13 mouse cellular contexts compared by ENCODE assay signal in genomic region chr19:53449137-53449783, GRCm38 (mm10). TPM values are rescaled to one million over a fixed set of nuclear protein-coding genes. Genes with fewer than 3 reads are reported as not detected.
DNase-seq lines count a peak whose midpoint lies in the region; ATAC-seq and TF ChIP-seq lines count a peak whose summit lies in the region.
"Had no signal": no experiment of that assay in that cellular context is flagged by ENCODE, and none has a peak within 500 bp of the region (broad histone marks: within the 10 kb centered on the region; RNA-seq: fewer than 3 reads in every experiment).

No protein-coding gene starts in this region.

- no peak for TF ChIP-seq EP300 in stomach, postnatal 0 days (optimal IDR thresholded peaks at IDR 0.05)

- no peaks in the 10 kb centered on the region for H3K9me3 ChIP-seq in ES-E14 (ENCODE audit: control insufficient read depth, insufficient read depth, low read depth, low read length)
- H3K9me3 ChIP-seq in intestine, embryonic 15.5 days = no peaks in the 10 kb centered on the region
- no peaks in the 10 kb centered on the region for H3K9me3 ChIP-seq in stomach, postnatal 0 days (ENCODE audit: control insufficient read depth, low read length)
- H3K9me3 ChIP-seq: heart, embryonic 13.5 days; midbrain, embryonic 13.5 days had no signal

- H3K27ac ChIP-seq in ES-E14 (ENCODE audit: insufficient read depth, low read depth, low read length, poor library complexity, severe bottlenecking) = peak overlapping the region; percentile 90
- H3K27ac ChIP-seq in intestine, embryonic 15.5 days = 0 out of 2 replicates have a peak overlapping the region, but pooled peaks have one; percentile 32
- H3K27ac ChIP-seq in stomach, postnatal 0 days (replicated peaks) = peak overlapping the region; percentile 84
- no peak overlapping the region for H3K27ac ChIP-seq in thymus, adult 2 months (ENCODE audit: control insufficient read depth, insufficient read depth, low read length)
- H3K27ac ChIP-seq: heart, embryonic 13.5 days; midbrain, embryonic 13.5 days had no signal

- no peak overlapping the region for H3K4me3 ChIP-seq in ES-E14 (ENCODE audit: insufficient read depth in 1 of 2, low read depth in 1 of 2, low read length in 2 of 2, poor library complexity in 1 of 2, severe bottlenecking in 1 of 2)
- no peak overlapping the region for H3K4me3 ChIP-seq in intestine, embryonic 15.5 days (replicated peaks)
- H3K4me3 ChIP-seq in stomach, postnatal 0 days (ENCODE audit: low read depth, low read length) = no peak overlapping the region
- H3K4me3 ChIP-seq in thymus, adult 2 months (ENCODE audit: control insufficient read depth, insufficient read depth, low read length) = no peak overlapping the region
- H3K4me3 ChIP-seq: erythroblast, embryonic 14.5 days; heart, embryonic 13.5 days; midbrain, embryonic 13.5 days had no signal

- H3K4me2 ChIP-seq in intestine, embryonic 15.5 days (replicated peaks) = no peak overlapping the region
- no peak overlapping the region for H3K4me2 ChIP-seq in stomach, postnatal 0 days (replicated peaks; ENCODE audit: low read depth)
- H3K4me2 ChIP-seq: heart, embryonic 13.5 days; midbrain, embryonic 13.5 days had no signal

- peaks cover 5 to 13% of the 10 kb centered on the region in 2 experiments; a peak in 3 of 4 replicates for H3K4me1 ChIP-seq in ES-E14 (ENCODE audit: control insufficient read depth in 2 of 2, insufficient read depth in 2 of 2, low read length in 2 of 2, poor library complexity in 1 of 2)
- peaks cover 50% of the 10 kb centered on the region for H3K4me1 ChIP-seq in intestine, embryonic 15.5 days (replicated peaks)
- peaks cover 13% of the 10 kb centered on the region for H3K4me1 ChIP-seq in stomach, postnatal 0 days (replicated peaks; ENCODE audit: control insufficient read depth, insufficient read depth)
- peaks cover 43% of the 10 kb centered on the region for H3K4me1 ChIP-seq in thymus, adult 2 months (replicated peaks; ENCODE audit: control insufficient read depth, insufficient read depth, low read length)

- no peak for TF ChIP-seq CTCF in stomach, postnatal 0 days (IDR thresholded peaks at IDR 0.05; ENCODE audit: low read depth)
- no peak for TF ChIP-seq CTCF in thymus, adult 2 months (IDR thresholded peaks at IDR 0.05; ENCODE audit: borderline replicate concordance, control insufficient read depth, extremely low read depth, insufficient read depth, low read length, poor library complexity)

- no peaks in the 10 kb centered on the region for H3K27me3 ChIP-seq in intestine, embryonic 15.5 days (replicated peaks)
- H3K27me3 ChIP-seq in stomach, postnatal 0 days (ENCODE audit: control insufficient read depth, insufficient read depth, low read length) = no peaks in the 10 kb centered on the region
- H3K27me3 ChIP-seq in thymus, adult 2 months (ENCODE audit: control insufficient read depth, insufficient read depth, low read length) = no peaks in the 10 kb centered on the region
- H3K27me3 ChIP-seq: midbrain, embryonic 13.5 days had no signal

- ATAC-seq in intestine, embryonic 15.5 days = peak; percentile 79
- ATAC-seq in stomach, postnatal 0 days (ENCODE audit: low FRiP score, low TSS enrichment) = peak; percentile 84
- ATAC-seq: inflammation-experienced regulatory T-cells, adult 6 months; midbrain, embryonic 13.5 days had no signal

- no peak for TF ChIP-seq POLR2A in thymus, adult 2 months (IDR thresholded peaks at IDR 0.05; ENCODE audit: control insufficient read depth, extremely low read depth, insufficient read depth, low read length, poor library complexity)

- peaks cover 3% of the 10 kb centered on the region; the same call in 1 of the 2 replicates for H3K36me3 ChIP-seq in ES-E14 (ENCODE audit: control insufficient read depth, insufficient read depth, low read length, poor library complexity, severe bottlenecking)
- H3K36me3 ChIP-seq in intestine, embryonic 15.5 days = no peaks in the 10 kb centered on the region
- no peaks in the 10 kb centered on the region for H3K36me3 ChIP-seq in stomach, postnatal 0 days (ENCODE audit: control insufficient read depth, insufficient read depth, low read length)
- H3K36me3 ChIP-seq in thymus, adult 2 months (ENCODE audit: control insufficient read depth, insufficient read depth, low read length) = no peaks in the 10 kb centered on the region
- H3K36me3 ChIP-seq: heart, embryonic 13.5 days; midbrain, embryonic 13.5 days had no signal

- DNase-seq in kidney, postnatal 25 days = peak; percentile 27 to 63
- no peak for DNase-seq in kidney, postnatal 10 days
- DNase-seq in ES-E14 (ENCODE audit: low read depth, low spot score) = no peak
- peak; percentile 81 for DNase-seq in stomach, postnatal 0 days (ENCODE audit: low spot score)
- no peak for DNase-seq in thymus, adult 2 months
- no peak for DNase-seq in spleen, postnatal 10 days (ENCODE audit: low spot score in 2 of 2)
- DNase-seq: gastrocnemius, postnatal 36 days; thymus, postnatal 4 days had no signal

- in situ Hi-C loops in ES-E14 (cut with MboI; ENCODE audit: low sequenced_read_pairs in 2 of 2, unreplicated experiment in 2 of 2) = no loop called here

- no peak overlapping the region for H3K9ac ChIP-seq in ES-E14 (ENCODE audit: insufficient read depth, low read depth, low read length, poor library complexity, severe bottlenecking)
- H3K9ac ChIP-seq in intestine, embryonic 15.5 days = no peak overlapping the region
- no peak overlapping the region for H3K9ac ChIP-seq in stomach, postnatal 0 days (ENCODE audit: low read length)
- H3K9ac ChIP-seq: heart, embryonic 13.5 days; midbrain, embryonic 13.5 days had no signal

- 72% methylated on average over 17 of the region's 17 CpGs for WGBS in intestine, embryonic 15.5 days
- WGBS in stomach, postnatal 0 days = 73% methylated on average over 17 of the region's 17 CpGs
- 96% methylated on average over 17 of the region's 17 CpGs for WGBS in thymus, adult 2 months

TF ChIP-seq in ES-E14, 5 proteins besides CTCF, POLR2A, EP300 and RAD21:
- TF ChIP-seq MAFK (IDR thresholded peaks at IDR 0.05; ENCODE audit: insufficient read depth, low read depth, low read length) (peak; percentile 95), ZNF384 (IDR thresholded peaks at IDR 0.05; ENCODE audit: low read depth, low read length) (no peak)

RNA-seq across cellular contexts. Expression of gene Smndc1, which starts 58.9 kb away (rescaled TPM):
- 32.6 and 37.4 TPM in 2 replicates for total RNA-seq in ES-E14 (2012; rRNA removed)
- 42.0 and 42.7 TPM in 2 replicates for polyA plus RNA-seq in intestine, embryonic 15.5 days (2015; fragmentation: Nextera tagmentation; extraction: Ambion mirVana)
- 26.1 and 26.6 TPM in 2 replicates for polyA plus RNA-seq in stomach, postnatal 0 days (2015; fragmentation: Nextera tagmentation; extraction: Ambion mirVana)
- 6.7 and 6.8 TPM in 2 replicates for polyA plus RNA-seq in thymus, adult 2 months (2012; rRNA removed)

Comparison
In these comparisons a context has a peak if more than half of its experiments do, and no peak if none do; other contexts are left out.
1. DNase-seq: peak in kidney, postnatal 25 days (2 of 2) and stomach, postnatal 0 days (single experiment); none in kidney, postnatal 10 days (single experiment), ES-E14 (single experiment), thymus, adult 2 months (single experiment) and spleen, postnatal 10 days (0 of 2).